Mouse (Mus musculus) small intestine, adult 2 months (tissue): ENCODE data around the gene Heatr5a. TPM values are rescaled to one million over a fixed set of nuclear protein-coding genes. Genes with fewer than 3 reads are reported as not detected.

Experiments
- H3K27ac ChIP-seq: fragments of 200-500 bp; 2 replicates; pipeline ENCODE4 v1.5.1; 2012; ENCODE audit warnings: low read depth, low read length, control low read depth, inconsistent platforms; ENCODE audit not compliant: insufficient read depth
- H3K27me3 ChIP-seq: fragments of 200-500 bp; 2 replicates; pipeline ENCODE4 v1.6.1; 2012; ENCODE audit warnings: mild to moderate bottlenecking, moderate library complexity, low read length, inconsistent platforms; ENCODE audit not compliant: control insufficient read depth, insufficient read depth
- H3K36me3 ChIP-seq: fragments of 200-500 bp; 2 replicates; pipeline ENCODE4 v1.6.1; 2012; ENCODE audit warnings: mild to moderate bottlenecking, low read length, control low read depth, inconsistent platforms; ENCODE audit not compliant: control insufficient read depth, insufficient read depth
- H3K4me1 ChIP-seq: fragments of 200-500 bp; 2 replicates; pipeline ENCODE4 v1.6.1; 2012; ENCODE audit warnings: low read length, inconsistent platforms, mixed read lengths; ENCODE audit not compliant: control insufficient read depth, insufficient read depth, insufficient read length
- H3K4me3 ChIP-seq: fragments of 200-500 bp; 2 replicates; pipeline ENCODE4 v1.5.1; 2012; ENCODE audit warnings: low read depth, mild to moderate bottlenecking, control low read depth, inconsistent platforms, low read length, moderate library complexity
- CTCF ChIP-seq: fragments of 200-500 bp; IDR thresholded peaks from 2 replicates; pipeline ENCODE4 v1.5.1; 2012; ENCODE audit warnings: low read depth, mild to moderate bottlenecking, control low read depth, inconsistent platforms, low read length, moderate library complexity, mixed read lengths; ENCODE audit not compliant: insufficient replicate concordance, insufficient read length; ENCODE audit errors: extremely low read depth
- POLR2A ChIP-seq: fragments of 200-500 bp; IDR thresholded peaks from 2 replicates; pipeline ENCODE4 v1.6.1; 2012; ENCODE audit warnings: low read depth, mild to moderate bottlenecking, control low read depth, inconsistent platforms, low read length, moderate library complexity
- WGBS: fragments of 180-500 bp; shearing (Covaris S2); methylation state at CpG from one replicate; pipeline ENCODE4 v1.1.7; 2018; 5-methylcytosine and 5-hydroxymethylcytosine counted together
- polyA plus RNA-seq: library from polyadenylated mRNA; depleted of rRNA; stranded (reverse); fragments of >200 nt; gene quantifications from 2 replicates; pipeline ENCODE4 v1.2.3, GENCODE M21; 2012

Heatr5a gene
- polyA plus RNA-seq, 1 experiment = 66.8 TPM

DNA sequence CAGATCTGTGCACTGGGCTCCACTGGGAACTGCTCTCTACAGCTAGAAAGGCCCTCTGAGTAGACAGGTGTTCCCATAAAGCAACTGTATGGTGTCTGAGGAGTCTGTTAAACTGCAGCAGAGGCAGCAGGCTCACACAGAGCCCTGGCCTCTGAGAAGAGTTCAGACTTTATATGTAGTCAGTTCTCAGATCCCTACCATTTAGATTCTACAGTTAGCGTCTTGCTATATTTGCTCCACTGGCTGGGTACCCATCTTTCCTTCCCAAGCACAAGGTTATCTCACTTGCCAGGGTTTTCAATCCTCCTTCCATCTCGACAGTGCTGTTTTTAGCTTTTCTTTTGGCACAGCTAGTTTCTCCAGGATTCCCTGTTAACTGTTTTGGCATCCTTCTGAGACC is 19.5 kb upstream of the Heatr5a start:
- TF ChIP-seq CTCF (no peak), POLR2A (no peak)
- WGBS = 78% methylated on average over 2 of the region's 2 CpGs
- Histone ChIP-seq H3K4me1 (peaks cover 5% of the 10 kb centered on the region), H3K27ac (no peak overlapping the region), H3K27me3 (no peaks in the 10 kb centered on the region), H3K36me3 (no peaks in the 10 kb centered on the region; the same call in 1 of the 2 replicates), H3K4me3 (no peak overlapping the region)

- Histone ChIP-seq H3K4me1 (no peaks in the 10 kb centered on the region), H3K4me3 (no peak overlapping the region), H3K27me3 (no peaks in the 10 kb centered on the region), H3K36me3 (no peaks in the 10 kb centered on the region), H3K27ac (no peak overlapping the region)
- TF ChIP-seq POLR2A (no peak), CTCF (no peak)
- 80% methylated on average over 5 of the region's 5 CpGs for WGBS
Observed at GRCm38 (mm10) chr12:51988536-51988935, 17.4 kb upstream of the Heatr5a start.

DNA sequence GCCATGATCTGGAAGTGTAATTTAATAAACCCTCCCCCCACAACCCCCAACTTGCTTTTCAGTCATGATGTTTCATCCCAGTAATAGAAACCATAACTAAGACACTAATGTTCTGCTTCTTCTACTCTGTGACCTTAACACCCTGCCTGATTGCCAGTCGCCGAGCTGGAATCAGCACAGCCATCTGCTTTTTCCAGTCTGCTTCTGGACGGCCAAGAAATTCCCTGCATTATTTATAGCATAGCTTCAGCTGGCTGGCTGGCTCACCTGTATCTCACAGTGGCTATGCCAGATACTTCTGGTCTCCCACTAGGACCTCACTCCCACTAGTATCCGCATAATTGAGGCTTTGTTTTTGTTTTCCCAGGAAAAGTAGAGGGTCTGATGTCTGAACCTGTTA is 14.7 kb upstream of the Heatr5a start:
- no peak overlapping the region for H3K4me3 ChIP-seq
- H3K27me3 ChIP-seq = no peaks in the 10 kb centered on the region
- no peaks in the 10 kb centered on the region for H3K4me1 ChIP-seq
- TF ChIP-seq POLR2A = no peak
- no peak for TF ChIP-seq CTCF
- WGBS = 75% methylated on average over 4 of the region's 4 CpGs
- H3K27ac ChIP-seq = no peak overlapping the region
- H3K36me3 ChIP-seq = no peaks in the 10 kb centered on the region

DNA sequence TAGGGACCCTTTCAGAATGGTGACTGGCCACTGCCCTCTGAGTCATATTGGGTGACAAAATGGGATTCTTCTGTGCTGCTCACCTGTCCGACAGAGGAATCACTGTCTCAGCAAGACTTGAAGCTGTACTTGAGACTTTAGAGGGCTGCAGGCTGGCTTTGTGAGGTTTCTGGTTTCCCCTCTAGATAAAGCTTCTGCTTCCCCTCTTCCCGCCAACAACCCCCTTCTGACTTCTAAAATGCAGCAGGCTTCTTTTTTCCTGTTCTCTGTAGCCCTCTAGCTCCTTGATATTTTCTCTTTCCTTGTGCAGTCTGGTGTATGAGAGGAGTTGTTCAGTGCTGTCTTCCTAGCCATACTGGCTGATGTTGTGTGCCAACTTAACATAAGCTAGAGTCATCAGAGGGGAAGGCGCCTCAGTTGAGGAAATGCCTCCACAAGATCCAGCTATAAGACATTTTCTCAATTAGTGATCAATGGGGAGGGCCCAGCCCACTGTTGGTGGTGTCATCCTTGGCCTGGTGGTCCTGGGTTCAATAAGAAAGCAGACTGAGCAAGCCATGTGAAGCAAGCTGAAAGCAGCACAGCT is 14.1 kb upstream of the Heatr5a start:
- Histone ChIP-seq H3K36me3 (no peaks in the 10 kb centered on the region), H3K27me3 (no peaks in the 10 kb centered on the region), H3K4me3 (no peak overlapping the region), H3K27ac (no peak overlapping the region), H3K4me1 (no peaks in the 10 kb centered on the region)
- no peak for TF ChIP-seq POLR2A
- TF ChIP-seq CTCF = no peak
- 85% methylated on average over 3 of the region's 3 CpGs for WGBS

GRCm38 (mm10) chr12:51983625-51984024 is 12.5 kb upstream of the Heatr5a start:
- Histone ChIP-seq H3K27me3 (no peaks in the 10 kb centered on the region), H3K4me3 (no peak overlapping the region), H3K36me3 (no peaks in the 10 kb centered on the region), H3K27ac (no peak overlapping the region), H3K4me1 (peaks cover 2% of the 10 kb centered on the region; the same call in 1 of the 2 replicates)
- 96% methylated on average over 1 of the region's 1 CpGs for WGBS
- TF ChIP-seq POLR2A (no peak), CTCF (no peak)

DNA sequence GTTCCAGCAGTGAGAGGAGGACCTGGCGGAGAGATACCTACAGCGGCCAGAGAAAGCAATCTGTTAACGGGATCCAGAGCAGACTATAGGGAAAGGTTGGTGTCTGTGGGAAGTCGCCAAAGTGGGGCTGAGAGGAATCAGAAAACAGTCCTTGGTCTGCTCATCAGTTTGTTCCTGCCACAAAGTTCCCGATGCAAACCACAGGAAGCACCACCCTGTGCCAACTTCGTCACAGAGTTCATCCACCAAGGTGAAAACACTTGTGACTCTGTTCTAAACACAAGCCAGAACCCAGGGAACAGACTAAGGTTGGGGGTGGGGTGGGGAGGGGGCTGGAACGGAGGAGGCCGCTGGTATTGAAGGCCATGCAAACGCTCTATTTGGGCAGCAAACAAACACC is 5.4 kb upstream of the Heatr5a start:
- TF ChIP-seq POLR2A (no peak), CTCF (no peak)
- WGBS = 60% methylated on average over 9 of the region's 9 CpGs
- Histone ChIP-seq H3K36me3 (no peaks in the 10 kb centered on the region), H3K27me3 (no peaks in the 10 kb centered on the region), H3K4me3 (no peak overlapping the region), H3K27ac (no peak overlapping the region), H3K4me1 (peaks cover 2% of the 10 kb centered on the region; the same call in 1 of the 2 replicates)

DNA sequence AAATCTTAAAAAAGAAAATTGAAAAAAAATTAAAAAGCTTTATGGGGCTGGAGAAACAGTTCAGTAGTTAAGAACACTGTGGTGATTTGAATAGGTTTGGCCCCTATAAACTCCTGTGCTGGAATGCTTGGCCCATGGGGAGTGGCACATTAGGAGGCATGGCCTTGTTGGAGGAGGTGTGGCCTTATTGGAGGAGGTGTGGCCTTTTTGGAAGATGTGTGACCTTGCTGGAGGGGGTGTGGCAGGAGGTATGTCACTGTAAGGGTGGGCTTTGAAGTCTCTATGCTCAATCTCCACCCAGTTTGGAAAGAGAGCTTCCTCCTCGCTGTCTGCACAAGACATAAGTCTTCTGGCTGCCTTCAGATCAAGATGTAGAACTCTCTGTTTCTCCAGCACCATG is 3.3 kb upstream of the Heatr5a start:
- Histone ChIP-seq H3K4me3 (no peak overlapping the region), H3K27me3 (no peaks in the 10 kb centered on the region), H3K36me3 (no peaks in the 10 kb centered on the region), H3K27ac (no peak overlapping the region), H3K4me1 (peaks cover under 1% of the 10 kb centered on the region; the same call in 1 of the 2 replicates)
- WGBS = 96% methylated on average over 1 of the region's 1 CpGs
- TF ChIP-seq CTCF (no peak), POLR2A (no peak)
